Mouse (Mus musculus) right cerebral cortex, adult 2 months (tissue): ENCODE results near the gene Ncbp1.

Experiments used
- DNase-seq, 2 experiments: peaks; one replicate each; pipeline ENCODE4 v3.0.0; 2021 to 2022; ENCODE audit warnings: low spot score in 2 of 2

Ncbp1 gene

DNA sequence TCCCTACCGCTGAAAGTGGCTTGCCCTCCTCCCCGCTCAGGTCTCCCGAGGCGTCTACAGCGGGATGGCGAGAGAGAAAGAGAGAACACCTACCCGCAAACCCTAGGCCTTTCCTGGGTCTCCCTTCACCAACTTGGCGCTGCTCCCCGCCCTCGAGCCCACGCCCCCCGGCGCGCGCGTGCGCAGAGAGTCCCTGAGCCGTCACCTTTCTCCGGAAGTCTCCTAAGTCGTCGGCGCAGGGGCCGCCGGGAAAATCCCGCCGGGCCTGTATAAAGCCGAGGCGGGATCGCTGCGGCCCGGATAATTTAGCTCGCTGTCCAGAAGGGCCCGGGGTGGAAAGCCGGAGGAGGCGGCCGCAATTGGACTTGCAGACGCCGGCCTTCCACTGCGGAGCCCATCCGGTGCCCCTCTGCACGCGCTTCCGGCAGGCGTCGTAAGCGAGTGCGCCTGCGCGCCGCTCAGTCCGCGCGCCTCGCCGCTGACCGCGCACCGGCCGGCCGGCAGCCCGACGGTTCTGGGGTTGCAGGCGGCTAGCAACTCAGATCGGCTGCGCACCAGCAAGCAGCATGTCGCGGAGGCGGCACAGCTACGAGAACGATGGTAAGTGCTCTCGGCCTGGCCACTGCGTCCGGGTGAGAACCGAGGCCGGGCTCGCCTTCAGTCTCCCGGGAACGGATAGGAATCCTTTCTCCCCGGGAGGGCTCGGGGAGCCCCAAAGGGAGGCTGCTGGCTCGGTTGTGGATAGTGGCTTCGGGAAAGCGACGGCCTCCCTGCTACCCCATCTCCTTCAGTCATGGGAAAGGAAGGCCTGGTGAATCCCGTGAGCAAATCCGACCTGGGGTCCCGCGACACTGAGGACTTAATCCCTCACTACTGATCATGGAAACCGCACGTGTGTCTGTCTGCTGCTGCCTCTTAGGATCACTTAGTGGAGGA, at the start of gene Ncbp1, which contains the start of gene Tstd2:
Gene Ncbp1 (plus strand): TSS at position 327 of the 936 bp plus-strand sequence.
Gene Tstd2 (minus strand): TSS at position 408 of the 936 bp plus-strand sequence.
- DNase-seq = peak; percentile 92 to 93

DNA sequence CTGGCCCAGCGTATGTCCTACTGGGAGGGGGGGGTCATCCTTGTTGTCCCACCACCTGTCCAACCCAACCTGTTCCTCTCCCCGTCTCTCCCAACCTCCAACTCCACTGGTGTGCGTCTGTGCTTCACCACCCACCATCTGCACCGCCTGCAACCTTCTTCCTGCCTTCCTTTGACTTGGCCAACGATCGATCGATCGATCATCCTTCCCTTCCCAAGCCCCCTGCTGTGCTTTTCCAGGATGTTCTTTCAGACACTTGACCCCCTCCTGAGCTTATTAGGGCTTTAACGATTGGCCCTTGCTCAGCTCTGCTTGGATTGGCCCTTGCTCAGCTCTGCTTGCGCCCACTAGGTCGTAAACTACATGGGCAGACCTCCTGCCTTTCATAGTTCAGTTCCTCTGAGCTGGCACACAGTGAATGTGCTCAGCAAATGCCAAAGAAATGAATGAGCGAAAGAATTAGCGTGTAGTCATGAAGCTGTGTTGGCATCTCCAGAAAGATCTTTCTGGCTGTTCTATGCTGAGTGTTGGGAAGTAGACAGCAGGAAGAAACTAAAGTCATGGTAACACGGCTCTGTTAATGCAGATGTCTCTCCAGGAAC, 48.8 kb upstream of the Ncbp1 start:
- no peak for DNase-seq

DNA sequence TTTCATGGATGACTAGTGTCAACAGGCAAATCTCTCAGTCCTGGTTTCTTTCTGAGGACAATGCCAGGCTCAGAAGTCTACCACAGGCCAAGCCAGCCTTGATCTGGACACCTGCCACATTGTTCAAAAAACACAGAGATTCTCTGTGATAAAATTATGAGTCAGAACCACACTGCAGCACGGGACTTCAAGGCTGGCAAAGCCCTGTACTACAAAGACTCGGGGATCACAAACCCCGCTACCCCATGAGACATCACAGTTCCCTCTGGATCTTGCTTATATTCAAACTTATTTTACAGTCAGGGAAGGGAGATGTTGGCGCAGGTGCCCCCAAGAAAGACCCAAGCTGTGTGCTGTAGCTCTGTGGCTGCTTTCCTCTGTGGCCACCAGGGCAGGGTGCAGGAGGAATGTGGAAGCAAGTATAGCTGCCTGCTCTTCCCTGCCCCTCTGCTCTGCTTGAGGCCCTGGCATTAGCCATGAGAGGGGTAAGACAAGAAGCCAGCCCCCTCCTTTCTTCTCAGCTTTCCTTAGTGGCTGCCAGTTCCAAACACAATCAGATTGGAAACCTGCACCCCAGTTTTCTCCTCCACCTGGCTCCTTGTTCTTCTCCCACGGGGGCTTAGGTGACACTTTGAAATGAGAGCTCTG, 45.9 kb upstream of the Ncbp1 start:
- peak; percentile 46 to 48 for DNase-seq

DNA sequence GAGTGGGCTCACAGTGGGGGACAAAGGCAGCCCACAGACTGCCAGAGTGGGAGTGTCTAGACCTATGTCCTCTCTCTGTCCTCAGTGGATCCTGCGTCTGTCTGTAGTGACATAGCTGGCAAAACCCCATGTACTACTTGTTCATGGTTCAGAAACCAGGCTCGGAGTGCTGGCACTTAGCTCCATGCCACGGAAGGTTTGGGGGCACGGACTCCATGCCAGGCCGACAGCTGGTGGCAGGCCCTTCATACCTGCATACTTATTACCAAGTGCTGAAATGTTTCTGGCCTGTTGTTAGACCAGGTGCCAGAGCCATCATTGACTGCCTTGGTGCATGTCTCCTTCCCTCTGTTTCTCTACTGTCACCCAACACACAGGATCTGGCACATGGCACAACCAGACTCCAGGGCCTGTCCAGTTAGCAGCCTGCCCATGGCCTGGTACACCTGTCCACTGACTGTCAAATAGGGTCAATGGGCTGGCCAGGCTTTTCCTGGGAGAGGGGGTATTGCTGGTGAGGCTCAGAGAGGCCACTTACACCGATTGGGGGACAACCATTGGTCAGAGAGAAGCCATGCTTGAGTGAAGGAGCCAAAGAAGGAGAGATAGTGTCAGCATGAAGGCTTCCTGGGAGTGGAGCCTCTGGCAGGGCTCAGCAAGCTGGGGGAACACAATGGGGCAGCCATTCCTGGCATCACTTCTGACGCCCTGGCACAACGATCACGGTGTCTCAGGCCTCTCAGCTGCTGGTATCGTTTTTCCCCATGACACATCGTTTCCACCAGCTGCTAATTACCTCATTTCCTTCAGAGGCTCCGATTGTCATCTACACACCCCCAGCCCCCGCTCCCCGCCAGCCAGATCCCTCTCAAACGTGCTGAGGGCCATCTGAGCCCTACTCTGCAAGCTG, 43.2 kb upstream of the Ncbp1 start:
- DNase-seq = no peak

DNA sequence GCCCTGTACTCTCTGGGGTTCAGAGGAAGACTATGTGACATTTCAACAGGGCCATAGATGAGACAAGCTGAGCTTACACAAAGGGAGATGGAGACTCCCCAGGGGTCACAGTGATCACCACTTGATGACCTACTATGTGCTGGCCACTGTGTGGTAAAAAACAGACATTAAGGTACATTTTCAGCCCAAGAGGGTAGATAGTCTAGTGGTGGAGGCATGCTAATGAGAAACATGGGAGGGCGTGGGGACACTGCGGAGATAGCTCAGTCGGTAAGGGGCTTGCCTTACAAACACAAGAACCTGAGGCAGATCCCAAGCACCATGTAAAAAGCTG, 42.6 kb upstream of the Ncbp1 start:
- no peak for DNase-seq

DNA sequence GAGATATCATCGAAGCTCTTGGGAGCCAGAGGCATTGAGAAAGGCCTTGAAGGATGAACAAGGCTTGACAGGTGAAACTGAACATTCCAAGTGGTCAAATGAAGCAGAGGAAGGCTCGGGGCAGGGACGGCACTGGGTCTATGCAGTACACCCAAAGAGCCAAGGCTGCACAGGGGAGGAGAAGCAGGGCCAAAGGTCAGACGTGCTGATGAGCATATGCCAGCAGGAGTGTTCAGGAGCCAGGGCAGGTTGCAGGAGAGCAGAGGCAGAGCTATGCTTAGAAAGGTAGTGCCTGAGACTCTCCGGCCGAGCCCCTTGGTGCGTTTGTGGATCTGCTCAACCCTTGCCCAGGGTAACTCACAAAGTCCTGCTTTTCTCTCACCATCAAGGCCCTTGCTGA, 41.9 kb upstream of the Ncbp1 start:
- DNase-seq = no peak

DNA sequence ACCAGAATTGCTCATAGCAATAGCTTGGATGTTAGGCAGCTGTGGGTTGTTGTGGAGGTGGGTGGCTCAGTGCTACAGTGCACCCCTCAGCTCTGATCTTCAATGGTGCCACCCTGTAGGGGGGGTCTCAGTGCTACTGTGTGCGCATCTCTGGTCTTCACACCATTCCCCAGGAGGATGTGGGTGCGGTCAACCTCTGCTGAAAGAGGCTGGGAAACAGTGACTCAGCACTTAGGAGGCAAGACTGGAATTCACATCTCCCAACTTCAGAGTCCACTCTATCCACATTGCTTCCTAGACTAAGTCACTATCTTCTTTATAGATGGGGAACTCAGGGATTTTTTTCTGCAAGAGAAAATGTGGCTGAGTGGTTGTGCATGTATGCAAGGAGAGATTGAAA, 40.8 kb upstream of the Ncbp1 start:
- DNase-seq = no peak

DNA sequence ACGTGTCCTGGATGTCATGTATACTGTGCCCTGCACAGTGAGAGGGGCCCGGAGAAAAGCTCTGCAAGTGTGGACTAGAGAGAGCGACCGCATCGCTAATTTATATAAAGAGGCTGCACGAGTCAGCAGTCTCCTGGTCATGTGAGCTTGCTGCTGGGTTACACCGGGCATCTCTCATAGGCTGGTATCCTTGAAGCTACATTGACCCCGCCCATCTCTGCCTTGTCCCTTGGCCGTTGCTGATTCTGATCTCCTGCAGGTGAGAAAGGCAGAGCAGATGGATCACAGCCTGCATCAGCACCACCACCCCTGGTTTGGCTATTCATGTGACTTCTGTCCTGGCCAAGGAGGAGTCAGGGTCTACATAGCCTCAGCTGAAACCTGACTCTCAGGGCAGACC, 39.3 kb upstream of the Ncbp1 start:
- DNase-seq = no peak

DNA sequence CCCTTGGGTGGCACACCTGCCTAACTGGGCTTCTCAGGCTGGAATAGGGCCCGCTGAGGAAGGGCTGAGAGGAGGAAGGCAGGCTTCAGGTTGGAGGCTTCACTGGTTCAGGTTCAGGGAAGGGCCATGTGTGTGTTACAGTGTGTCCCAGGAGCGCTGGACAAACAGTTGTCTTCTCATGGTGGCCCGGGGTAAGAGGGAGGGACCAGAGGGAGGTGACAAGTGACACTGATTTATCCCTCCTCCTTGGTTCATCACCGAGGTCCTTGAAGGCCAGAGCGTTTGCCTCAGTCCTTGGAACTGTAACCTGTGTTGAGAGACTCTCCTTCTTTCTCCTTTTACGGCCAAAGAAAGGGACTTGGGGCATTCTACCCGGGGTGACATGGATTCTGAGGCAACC, 37.9 kb upstream of the Ncbp1 start:
- no peak for DNase-seq

DNA sequence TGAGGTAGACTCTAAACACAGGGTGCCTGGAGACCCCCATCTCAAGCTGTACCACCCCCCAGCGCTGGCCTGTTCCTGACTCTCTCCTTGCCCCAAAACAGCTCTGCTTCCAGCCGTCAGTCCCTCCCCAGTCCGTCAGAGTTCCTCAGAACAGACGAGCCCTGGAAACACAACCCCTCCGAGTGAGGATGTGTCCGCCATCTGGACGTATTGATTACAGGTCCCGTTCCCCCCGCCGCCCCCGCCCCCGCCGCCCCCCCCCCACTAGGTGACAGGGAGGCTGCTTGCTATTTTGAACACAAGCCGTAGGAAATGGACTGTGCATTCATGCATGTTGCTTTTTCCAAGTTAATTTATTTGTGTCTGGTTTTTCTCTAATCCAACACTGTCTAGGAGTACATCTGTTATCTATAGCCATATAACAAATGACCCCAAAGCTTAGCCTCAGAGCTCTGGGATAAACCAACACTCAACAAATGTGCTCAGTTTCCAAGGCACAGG, 37.2 kb upstream of the Ncbp1 start:
- DNase-seq = no peak

DNA sequence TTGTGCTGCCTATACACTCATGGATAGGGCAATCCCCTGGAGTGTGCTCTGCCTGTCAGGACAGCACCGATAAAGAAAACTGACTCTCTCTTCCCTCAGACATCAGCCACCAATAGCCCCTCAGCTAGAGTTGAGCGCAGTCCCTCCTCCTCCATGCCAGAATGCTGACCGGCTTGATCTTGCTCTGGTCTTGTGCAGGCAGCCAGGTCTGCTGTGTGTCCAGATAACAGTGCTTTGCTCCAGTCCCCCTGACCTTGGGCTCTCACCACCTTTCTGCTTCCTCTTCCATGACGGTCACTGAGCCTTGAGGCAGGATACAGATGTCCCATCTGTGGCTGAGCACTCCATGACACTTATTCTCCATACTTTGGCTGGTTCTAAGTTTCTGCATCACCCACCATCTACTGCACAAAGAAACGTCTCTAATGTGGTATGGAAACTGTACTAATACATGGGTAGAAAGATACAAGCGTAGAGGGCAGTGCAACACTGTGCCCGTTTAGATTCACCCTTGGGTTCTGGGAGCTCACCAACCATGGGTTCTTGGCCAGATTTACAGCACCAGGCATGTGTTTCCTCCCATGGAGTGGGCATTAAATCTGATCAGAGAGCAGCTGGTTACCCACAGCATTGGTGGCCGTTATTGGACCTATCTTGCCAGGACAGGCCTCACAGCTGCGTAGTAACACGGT, 36.2 kb upstream of the Ncbp1 start:
- no peak for DNase-seq

DNA sequence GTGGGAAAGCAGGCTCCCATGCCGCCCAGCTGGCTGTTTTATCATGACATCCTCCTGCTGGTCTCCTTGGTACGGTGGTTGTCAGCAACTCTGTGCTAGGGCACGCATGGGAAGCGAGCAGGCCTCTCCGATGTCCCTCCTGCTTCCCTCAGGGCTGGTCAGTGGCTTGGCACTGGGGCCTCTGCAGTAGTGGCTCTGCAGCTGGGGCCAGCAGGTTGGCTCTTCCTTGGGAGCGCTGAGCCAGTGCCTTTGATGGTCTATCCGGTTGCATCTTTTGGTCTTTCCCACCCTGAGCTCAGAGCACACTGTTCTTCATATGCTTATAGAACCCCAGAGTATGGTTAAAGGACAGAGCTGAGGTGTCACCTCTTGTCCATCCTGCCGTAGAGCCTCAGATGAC, 28.3 kb upstream of the Ncbp1 start:
- DNase-seq = no peak

DNA sequence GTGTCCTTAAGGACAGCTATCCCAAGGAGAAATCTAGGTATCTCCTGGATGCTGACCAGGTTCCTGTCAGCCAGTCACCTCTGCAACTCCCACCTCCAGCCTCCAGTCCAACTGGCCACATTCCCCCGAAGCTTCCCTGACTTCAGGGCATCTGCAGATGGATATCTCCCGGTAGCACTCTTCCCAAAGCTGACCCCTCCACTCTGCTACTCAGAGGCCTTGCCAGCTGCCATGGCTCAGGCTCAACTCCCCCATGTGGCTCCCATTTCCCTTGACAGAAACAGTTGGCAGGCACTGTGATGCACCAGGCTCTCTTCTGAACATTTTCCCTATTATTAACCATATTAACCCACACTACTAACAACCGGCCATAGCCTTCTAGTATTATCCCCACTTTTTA, 27.1 kb upstream of the Ncbp1 start:
- no peak for DNase-seq

DNA sequence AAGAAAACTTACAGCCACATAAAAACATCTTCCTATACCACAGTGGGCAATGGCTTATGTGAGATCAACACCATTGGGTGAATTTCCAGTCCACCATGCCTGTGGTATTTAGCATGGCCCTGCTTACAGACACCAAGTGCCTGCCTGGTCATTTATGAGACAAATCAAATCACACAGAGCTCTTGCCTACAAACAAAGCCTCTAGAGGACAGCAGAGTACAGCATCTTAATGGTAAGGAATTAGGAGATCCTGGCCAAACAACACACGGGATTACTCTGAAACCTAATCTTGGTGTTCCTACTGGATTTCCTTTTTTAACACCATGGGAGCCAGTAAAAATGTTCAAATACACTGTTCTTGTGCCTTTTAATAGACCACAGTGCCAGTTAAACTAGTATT, 23.1 kb upstream of the Ncbp1 start:
- DNase-seq = no peak

DNA sequence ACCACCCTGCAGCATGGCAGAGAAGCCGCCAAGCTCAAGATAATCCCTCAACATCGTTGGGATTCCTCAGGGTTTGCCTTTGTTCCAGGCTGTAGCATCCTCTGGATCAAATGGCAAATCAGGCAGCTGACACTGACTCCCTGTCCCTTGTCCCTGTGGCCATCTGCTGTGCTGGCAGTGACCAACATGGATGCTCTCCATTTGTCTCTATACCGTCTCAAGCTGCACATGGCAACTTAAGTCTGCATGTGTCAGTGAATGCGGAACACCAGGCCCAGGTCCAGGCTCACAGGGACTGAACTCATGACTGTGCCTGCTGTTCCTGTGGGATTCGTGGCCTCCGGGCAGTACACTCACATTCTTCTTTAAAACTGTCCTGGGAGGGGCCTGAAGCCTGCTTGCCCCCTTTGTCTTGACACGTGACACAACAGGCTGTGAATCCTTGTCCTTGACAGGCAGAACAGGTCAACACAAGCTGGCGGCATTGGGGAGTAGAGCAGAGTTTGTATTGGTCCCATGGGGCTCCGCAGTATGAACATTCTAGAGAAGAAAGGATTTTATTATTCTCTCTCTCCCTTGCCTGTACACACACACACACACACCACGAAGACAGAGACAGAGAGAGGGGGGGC, 21.8 kb upstream of the Ncbp1 start:
- DNase-seq = no peak

DNA sequence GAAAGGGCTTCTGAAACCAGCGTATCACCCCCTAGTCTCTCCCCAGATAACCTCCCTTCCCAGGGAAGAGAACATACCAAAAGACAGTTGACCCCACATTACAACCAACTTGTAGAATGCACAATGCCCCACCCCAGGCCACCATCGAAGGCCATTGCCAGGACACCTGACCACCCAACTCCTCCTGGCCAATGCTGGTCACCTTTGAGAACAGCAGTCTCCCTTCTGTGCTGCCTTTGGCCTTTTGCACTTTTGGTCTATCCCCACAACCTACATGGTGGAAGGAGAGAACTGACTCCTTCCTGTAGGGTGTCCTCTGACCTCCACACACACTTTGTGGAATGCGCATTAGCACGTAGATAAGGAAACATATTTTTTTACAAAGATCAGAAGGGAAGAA, 20.9 kb upstream of the Ncbp1 start:
- DNase-seq = no peak

DNA sequence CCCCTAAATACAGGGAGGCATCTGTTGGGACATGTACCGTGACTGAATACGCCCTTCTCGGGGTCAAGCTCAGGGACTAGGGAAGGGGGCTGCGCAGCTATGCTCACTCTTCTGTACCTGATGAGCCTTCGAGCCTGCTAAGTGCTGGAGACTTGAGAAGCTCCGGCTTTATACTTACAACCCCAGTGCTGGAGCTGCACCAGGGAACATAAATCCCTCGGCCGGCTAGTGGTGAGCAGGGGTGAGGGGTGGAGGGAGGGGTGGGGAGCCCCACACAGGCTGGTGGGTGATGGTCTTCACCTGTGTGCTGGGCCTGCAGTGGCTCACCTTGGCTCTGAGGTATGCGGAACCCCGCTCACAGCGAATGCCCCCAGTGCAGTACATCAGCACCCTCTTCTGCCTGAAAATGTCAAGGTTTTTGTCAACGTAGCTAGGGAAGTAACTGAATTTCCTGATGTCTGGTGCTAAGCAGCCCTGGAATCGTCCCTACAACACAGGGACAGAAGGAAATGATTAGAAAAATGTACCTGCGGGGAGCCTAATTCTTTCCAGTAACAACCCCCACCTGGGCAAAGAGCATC, 18.8 kb upstream of the Ncbp1 start:
- DNase-seq = no peak

DNA sequence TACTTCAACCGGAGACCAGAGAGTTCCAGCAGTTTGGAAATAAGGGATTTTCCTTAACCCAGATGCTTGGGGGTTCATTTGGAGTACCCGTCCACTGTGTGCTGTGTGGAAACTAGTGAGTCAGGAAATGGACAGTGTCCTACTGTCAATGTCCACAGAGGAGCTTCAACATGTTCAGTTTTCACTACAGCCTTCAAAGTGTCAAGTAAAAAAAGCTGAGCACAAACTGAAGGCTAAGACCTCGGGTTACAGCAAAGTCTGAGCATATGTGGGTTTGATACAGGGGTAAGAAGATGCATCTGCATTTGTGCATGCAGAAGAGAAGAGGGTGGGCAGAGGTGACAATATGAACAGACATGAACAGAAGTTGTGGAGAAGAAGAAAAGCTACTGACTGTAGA, 17.6 kb upstream of the Ncbp1 start:
- no peak for DNase-seq

DNA sequence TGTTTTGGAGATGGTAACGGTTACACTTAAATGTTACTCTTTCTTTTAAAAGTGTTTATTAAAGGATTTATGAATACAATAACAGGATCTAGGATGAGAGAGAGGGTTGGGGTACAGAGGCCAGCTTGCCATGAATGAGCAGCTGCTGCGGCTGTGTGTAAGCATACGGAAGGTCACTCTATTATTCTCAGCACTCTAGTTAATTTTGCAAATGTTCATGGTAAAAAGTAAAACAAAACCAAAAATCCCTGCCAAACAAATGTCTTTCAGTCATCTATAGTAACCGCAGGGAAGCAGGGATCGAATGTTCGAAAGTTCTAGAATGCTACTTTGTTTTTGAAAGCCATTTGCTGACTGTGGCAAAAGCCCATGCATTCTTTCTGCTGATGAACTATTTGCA, 15.1 kb upstream of the Ncbp1 start:
- DNase-seq = no peak

DNA sequence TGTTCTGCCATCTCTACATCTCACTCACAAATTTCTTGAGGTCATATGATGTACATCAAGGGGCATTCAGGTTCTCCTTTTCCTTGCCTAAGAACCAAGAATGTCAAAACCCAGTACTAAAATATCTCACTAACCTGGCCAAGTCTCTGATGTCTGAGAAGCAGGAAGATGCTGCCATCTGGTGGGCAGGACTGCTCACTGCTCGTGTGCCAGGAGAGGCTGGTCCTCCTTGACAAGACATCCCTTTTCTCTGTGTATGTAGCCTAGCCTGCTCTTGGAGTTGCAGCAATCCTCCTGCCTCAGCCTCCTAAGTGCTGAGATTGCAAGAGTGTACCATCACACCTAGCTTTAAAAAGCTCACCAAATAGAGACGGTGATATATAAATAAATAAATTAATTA, 11.9 kb upstream of the Ncbp1 start:
- peak; percentile 85 to 88 for DNase-seq
